ENCODE assay signal across 9 mouse cellular contexts in the genomic region with DNA sequence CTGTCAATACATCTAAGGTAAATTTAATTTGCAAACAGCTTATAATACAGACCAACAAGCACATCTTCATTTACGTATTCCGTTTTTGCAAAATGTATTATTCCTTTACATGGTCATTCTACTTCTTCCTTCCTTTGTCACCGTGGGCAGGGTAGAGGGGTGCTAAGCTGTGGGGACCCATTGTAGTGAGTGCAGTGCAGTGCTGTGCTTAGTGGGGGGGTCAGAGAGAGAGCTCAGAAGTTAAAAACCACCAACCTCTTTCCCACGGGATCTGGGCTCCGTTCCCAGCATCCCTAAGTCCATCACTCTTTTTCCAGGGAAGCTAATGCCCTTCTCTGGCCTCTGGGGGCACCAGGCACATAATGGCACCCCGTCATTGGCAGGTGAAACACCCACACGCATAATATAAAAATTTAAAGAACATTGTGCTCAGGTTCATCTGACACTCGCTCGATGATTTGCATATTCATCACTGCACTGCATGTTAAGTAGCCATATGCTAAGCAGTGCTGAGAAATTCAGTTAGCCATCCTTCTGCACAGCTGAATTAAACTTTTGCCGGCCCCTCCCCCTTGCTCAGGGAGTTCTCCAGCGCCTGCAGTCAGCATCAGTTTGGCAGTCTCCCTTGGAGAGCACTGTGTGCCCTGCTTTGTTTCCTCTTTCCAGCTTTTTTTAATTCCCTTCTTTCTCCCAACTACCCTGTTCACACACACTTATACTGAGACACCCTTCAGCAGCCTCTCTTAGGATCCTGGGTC. TPM values are rescaled to one million over a fixed set of nuclear protein-coding genes. Genes with fewer than 3 reads are reported as not detected.
DNase-seq lines count a peak whose midpoint lies in the region; ATAC-seq and TF ChIP-seq lines count a peak whose summit lies in the region.
"Had no signal": no experiment of that assay in that cellular context is flagged by ENCODE, and none has a peak within 500 bp of the region (broad histone marks: within the 10 kb centered on the region; RNA-seq: fewer than 3 reads in every experiment).

No protein-coding gene starts in this region.

- H3K27me3 ChIP-seq in heart, embryonic 14.5 days (ENCODE audit: control insufficient read depth, insufficient read depth, low read length), result no peaks in the 10 kb centered on the region
- H3K27me3 ChIP-seq in embryonic facial prominence, embryonic 14.5 days (replicated peaks; ENCODE audit: control insufficient read depth, insufficient read depth, low read length), result no peaks in the 10 kb centered on the region
- no peaks in the 10 kb centered on the region for H3K27me3 ChIP-seq in neural tube, embryonic 14.5 days (ENCODE audit: control insufficient read depth, insufficient read depth, low read length)
- no peaks in the 10 kb centered on the region for H3K27me3 ChIP-seq in intestine, postnatal 0 days (replicated peaks; ENCODE audit: control insufficient read depth, insufficient read depth, low read length)

- WGBS in heart, embryonic 14.5 days, result 31% methylated on average over 11 of the region's 11 CpGs
- 24% methylated on average over 11 of the region's 11 CpGs for WGBS in embryonic facial prominence, embryonic 14.5 days
- WGBS in neural tube, embryonic 14.5 days, result 14% methylated on average over 11 of the region's 11 CpGs
- 30% methylated on average over 11 of the region's 11 CpGs for WGBS in intestine, postnatal 0 days

- intact Hi-C loops in heart, postnatal 14 days (cut with DNase I), result no loop called here

- DNase-seq in heart, postnatal 14 days, result no peak
- peak; percentile 69 for DNase-seq in embryonic facial prominence, embryonic 14.5 days (ENCODE audit: low spot score)
- DNase-seq in layer of hippocampus, adult 9-11 months, result peak; percentile 79
- no peak for DNase-seq in adrenal gland, adult 18-20 months (ENCODE audit: low spot score in 2 of 2)
- DNase-seq in kidney, adult 9 months, result no peak

- no peak for TF ChIP-seq CTCF in intestine, postnatal 0 days (IDR thresholded peaks at IDR 0.05; ENCODE audit: low read depth)

- peak overlapping the region; percentile 27; the same call in 1 of the 2 replicates for H3K4me2 ChIP-seq in heart, embryonic 14.5 days (ENCODE audit: low read length)
- H3K4me2 ChIP-seq in embryonic facial prominence, embryonic 14.5 days (ENCODE audit: low read depth, low read length), result no peak overlapping the region
- H3K4me2 ChIP-seq in neural tube, embryonic 14.5 days (ENCODE audit: low read depth, low read length), result peak overlapping the region; percentile 15; the same call in 1 of the 2 replicates
- H3K4me2 ChIP-seq in intestine, postnatal 0 days (replicated peaks; ENCODE audit: low read depth), result no peak overlapping the region

- no peak overlapping the region for H3K27ac ChIP-seq in heart, embryonic 14.5 days (replicated peaks in 1 of 2; ENCODE audit: control insufficient read depth in 1 of 2, insufficient read depth in 1 of 2, low read depth in 2 of 2, low read length in 2 of 2)
- H3K27ac ChIP-seq in embryonic facial prominence, embryonic 14.5 days (replicated peaks; ENCODE audit: low read depth, low read length), result no peak overlapping the region
- H3K27ac ChIP-seq in neural tube, embryonic 14.5 days (ENCODE audit: low read depth, low read length), result peak overlapping the region; percentile 71
- no peak overlapping the region for H3K27ac ChIP-seq in intestine, postnatal 0 days (ENCODE audit: low read depth, low read length)

- H3K9ac ChIP-seq in heart, embryonic 14.5 days (ENCODE audit: low read length), result no peak overlapping the region
- no peak overlapping the region for H3K9ac ChIP-seq in embryonic facial prominence, embryonic 14.5 days (ENCODE audit: low read depth, low read length)
- H3K9ac ChIP-seq in neural tube, embryonic 14.5 days (replicated peaks; ENCODE audit: low read depth, low read length), result 0 out of 2 replicates have a peak overlapping the region, but pooled peaks have one; percentile 25
- no peak overlapping the region for H3K9ac ChIP-seq in intestine, postnatal 0 days (ENCODE audit: low read depth, low read length)

- H3K36me3 ChIP-seq in heart, embryonic 14.5 days (ENCODE audit: control insufficient read depth, insufficient read depth, low read length), result no peaks in the 10 kb centered on the region
- H3K36me3 ChIP-seq in embryonic facial prominence, embryonic 14.5 days (ENCODE audit: control insufficient read depth, insufficient read depth, low read length), result no peaks in the 10 kb centered on the region
- H3K36me3 ChIP-seq in neural tube, embryonic 14.5 days (ENCODE audit: control insufficient read depth, insufficient read depth, low read length), result no peaks in the 10 kb centered on the region
- H3K36me3 ChIP-seq in intestine, postnatal 0 days (ENCODE audit: control insufficient read depth, insufficient read depth), result no peaks in the 10 kb centered on the region

- no peaks in the 10 kb centered on the region for H3K9me3 ChIP-seq in heart, embryonic 14.5 days (ENCODE audit: control insufficient read depth, low read length)
- H3K9me3 ChIP-seq in embryonic facial prominence, embryonic 14.5 days (ENCODE audit: control insufficient read depth, low read length), result no peaks in the 10 kb centered on the region
- H3K9me3 ChIP-seq in neural tube, embryonic 14.5 days (ENCODE audit: control insufficient read depth, low read length), result no peaks in the 10 kb centered on the region
- H3K9me3 ChIP-seq in intestine, postnatal 0 days (ENCODE audit: control insufficient read depth), result no peaks in the 10 kb centered on the region

- ATAC-seq in heart, embryonic 14.5 days (ENCODE audit: insufficient number of reproducible peaks, insufficient read depth, low FRiP score, low read depth), result no peak
- ATAC-seq in embryonic facial prominence, embryonic 14.5 days (ENCODE audit: low read depth), result peak; percentile 71
- ATAC-seq in neural tube, embryonic 14.5 days (ENCODE audit: low read depth), result peak; percentile 91
- ATAC-seq in intestine, postnatal 0 days, result no peak

- peaks cover 1 to 6% of the 10 kb centered on the region in 2 experiments for H3K4me1 ChIP-seq in heart, embryonic 14.5 days (ENCODE audit: control insufficient read depth in 2 of 2, insufficient read depth in 2 of 2, low read length in 2 of 2)
- peaks cover 15% of the 10 kb centered on the region for H3K4me1 ChIP-seq in embryonic facial prominence, embryonic 14.5 days (ENCODE audit: control insufficient read depth, insufficient read depth, low read length)
- peaks cover 17% of the 10 kb centered on the region; the same call in 1 of the 2 replicates for H3K4me1 ChIP-seq in neural tube, embryonic 14.5 days (ENCODE audit: control insufficient read depth, insufficient read depth, low read length)
- no peaks in the 10 kb centered on the region for H3K4me1 ChIP-seq in intestine, postnatal 0 days (replicated peaks; ENCODE audit: control insufficient read depth, insufficient read depth, low read length)

- no peak overlapping the region for H3K4me3 ChIP-seq in heart, embryonic 14.5 days (ENCODE audit: control insufficient read depth in 1 of 2, insufficient read depth in 1 of 2, low read depth in 1 of 2, low read length in 2 of 2)
- H3K4me3 ChIP-seq in embryonic facial prominence, embryonic 14.5 days (ENCODE audit: low read depth, low read length), result no peak overlapping the region
- no peak overlapping the region for H3K4me3 ChIP-seq in neural tube, embryonic 14.5 days (ENCODE audit: low read depth, low read length)
- H3K4me3 ChIP-seq in intestine, postnatal 0 days (ENCODE audit: low read depth, low read length), result no peak overlapping the region

RNA-seq across cellular contexts. Expression of gene Gm21954, which starts 48.2 kb away (rescaled TPM):
- polyA plus RNA-seq in heart, embryonic 14.5 days (2014; fragmentation: Nextera tagmentation; extraction: Ambion mirVana), result not detected in 2 replicates
- total RNA-seq in heart, postnatal 14 days (2021), result not detected
- not detected in 2 replicates for polyA plus RNA-seq in embryonic facial prominence, embryonic 14.5 days (2014; fragmentation: Nextera tagmentation; extraction: Ambion mirVana)
- polyA plus RNA-seq in neural tube, embryonic 14.5 days (2014; fragmentation: Nextera tagmentation; extraction: Ambion mirVana), result not detected in 2 replicates
- total RNA-seq in adrenal gland, adult 18-20 months (2021), result not detected
- not detected in 2 replicates for polyA plus RNA-seq in intestine, postnatal 0 days (2015; fragmentation: Nextera tagmentation; extraction: Ambion mirVana)
- polyA plus RNA-seq: lung, embryonic 16.5 days had no signal

Comparison
In these comparisons a context has a peak if more than half of its experiments do, and no peak if none do; other contexts are left out.
1. ATAC-seq: peak in embryonic facial prominence, embryonic 14.5 days (single experiment) and neural tube, embryonic 14.5 days (single experiment); none in heart, embryonic 14.5 days (single experiment) and intestine, postnatal 0 days (single experiment).
2. H3K4me2 ChIP-seq: peak in heart, embryonic 14.5 days (single experiment) and neural tube, embryonic 14.5 days (single experiment); none in embryonic facial prominence, embryonic 14.5 days (single experiment) and intestine, postnatal 0 days (single experiment).
3. DNase-seq: peak in embryonic facial prominence, embryonic 14.5 days (single experiment) and layer of hippocampus, adult 9-11 months (single experiment); none in heart, postnatal 14 days (0 of 2), adrenal gland, adult 18-20 months (0 of 2) and kidney, adult 9 months (single experiment).